Mouse (Mus musculus) frontal cortex, adult 2 months (tissue): ENCODE measurements at regions not wholly inside any gene's neighbourhood (a gene's known extent, or its start where the extent isn't known, plus 50 kb on each side); places are given as distances from the start of the nearest gene placed in this dataset.

Experiments
- DNase-seq, 2 experiments: peaks; one replicate each; pipeline ENCODE4 v3.0.0; 2022; ENCODE audit warnings: low spot score in 1 of 2; ENCODE audit errors: extremely low spot score in 1 of 2

DNA sequence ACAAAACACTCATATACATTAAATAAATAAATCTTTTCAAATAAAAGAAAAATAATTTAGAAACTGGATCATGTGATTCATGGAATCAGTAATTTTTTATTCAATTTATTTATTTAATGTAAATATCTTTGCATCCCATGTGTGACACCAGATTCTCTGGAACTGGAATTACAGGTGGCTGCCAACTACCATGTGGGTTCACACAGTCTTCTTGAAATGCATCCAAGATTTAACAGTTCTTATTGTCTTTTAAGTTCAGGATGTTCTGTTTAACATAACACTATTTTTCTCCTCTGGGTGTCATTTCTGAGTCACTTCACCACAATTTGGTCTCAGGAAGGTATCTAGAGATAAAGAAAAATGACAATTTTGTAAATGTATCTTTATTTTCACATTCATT is 1502.0 kb downstream of the Brinp3 start:
- DNase-seq: no peak

- no peak for DNase-seq
These were observed 1539.3 kb downstream of the Brinp3 start for GRCm38 (mm10) chr1:148033851-148034250.

DNA sequence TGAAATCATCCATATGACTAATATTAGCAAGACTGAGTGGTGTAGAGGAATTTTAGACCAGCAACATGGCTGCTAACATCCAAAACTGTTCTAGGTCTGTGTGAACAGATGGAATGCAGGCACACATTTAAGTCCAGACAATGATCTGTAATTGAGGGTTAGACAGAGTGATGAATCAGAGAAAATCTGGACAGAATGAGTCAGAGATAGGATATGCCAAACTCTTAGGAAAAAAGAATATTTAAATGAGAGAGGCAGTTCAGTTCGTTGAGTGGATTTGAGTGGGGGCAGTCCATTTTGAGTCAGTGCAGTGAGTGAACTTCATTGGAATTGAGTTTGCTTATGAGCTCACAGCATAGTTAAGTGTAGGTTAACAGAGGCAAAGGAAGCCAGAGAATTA is 1557.3 kb downstream of the Brinp3 start:
- peak; percentile 6 to 20 for DNase-seq
